Comparison of ENCODE assay signal across 1 mouse cellular context in genomic region chr3:108097656-108098055, GRCm38 (mm10).
TF ChIP-seq lines count a peak whose summit lies in the region.

No protein-coding gene starts in this region.

TF ChIP-seq in MEL, 35 proteins besides CTCF, POLR2A, EP300 and RAD21:
- no peak for TF ChIP-seq TCF12 (IDR thresholded peaks at IDR 0.05; ENCODE audit: low read depth, low read length)
- no peak for TF ChIP-seq MAX (IDR thresholded peaks at IDR 0.05; ENCODE audit: low read length)
- TF ChIP-seq E2F4 (IDR thresholded peaks at IDR 0.05; ENCODE audit: borderline replicate concordance, low read depth, low read length) = no peak
- no peak for TF ChIP-seq NELFE (IDR thresholded peaks at IDR 0.05; ENCODE audit: low read depth, low read length)
- no peak for TF ChIP-seq ZNF384 (IDR thresholded peaks at IDR 0.05; ENCODE audit: low read depth, low read length)
- TF ChIP-seq MYB (IDR thresholded peaks at IDR 0.05; ENCODE audit: low read depth, low read length) = no peak
- TF ChIP-seq CHD1 (IDR thresholded peaks at IDR 0.05; ENCODE audit: low read depth, low read length) = no peak
- TF ChIP-seq USF2 (IDR thresholded peaks at IDR 0.05; ENCODE audit: borderline replicate concordance in 1 of 2, insufficient read depth in 1 of 2, low read depth in 1 of 2, low read length in 2 of 2) = no peak
- TF ChIP-seq TAL1 (IDR thresholded peaks at IDR 0.05; ENCODE audit: low read length) = no peak
- no peak for TF ChIP-seq ETS1 (IDR thresholded peaks at IDR 0.05; ENCODE audit: low read depth, low read length)
- TF ChIP-seq KAT2A (conservative IDR thresholded peaks at IDR 0.05; ENCODE audit: low read depth, low read length) = no peak
- no peak for TF ChIP-seq JUND (IDR thresholded peaks at IDR 0.05; ENCODE audit: low read depth, low read length)
- no peak for TF ChIP-seq POLR2AphosphoS2 (IDR thresholded peaks at IDR 0.05; ENCODE audit: low read length)
- TF ChIP-seq SMC3 (IDR thresholded peaks at IDR 0.05; ENCODE audit: low read depth, low read length) = no peak
- TF ChIP-seq MEF2A (IDR thresholded peaks at IDR 0.05; ENCODE audit: extremely low read depth, insufficient replicate concordance, low read depth, low read length, poor library complexity, severe bottlenecking) = no peak
